Mouse (Mus musculus): ENCODE measurements at regions not wholly inside any gene's neighbourhood (a gene's known extent, or its start where the extent isn't known, plus 50 kb on each side); places are given as distances from the start of the nearest gene placed in this dataset.

- ATAC-seq (ENCODE audit: low FRiP score, low TSS enrichment) (peak; percentile 74), DNase-seq (ENCODE audit: low spot score) (no peak)
- Histone ChIP-seq H3K4me1 (replicated peaks; ENCODE audit: control insufficient read depth, insufficient read depth) (no peaks in the 10 kb centered on the region), H3K4me3 (ENCODE audit: low read depth, low read length) (no peak overlapping the region), H3K36me3 (ENCODE audit: control insufficient read depth, insufficient read depth, low read length) (no peaks in the 10 kb centered on the region), H3K27me3 (ENCODE audit: control insufficient read depth, insufficient read depth, low read length) (no peaks in the 10 kb centered on the region), H3K4me2 (replicated peaks; ENCODE audit: low read depth) (no peak overlapping the region), H3K27ac (replicated peaks) (peak overlapping the region; percentile 53), H3K9ac (ENCODE audit: low read length) (no peak overlapping the region), H3K9me3 (ENCODE audit: control insufficient read depth, low read length) (no peaks in the 10 kb centered on the region)
- whole genome bisulfite sequencing = 32% methylated on average over 3 of the region's 3 CpGs
- no peak for TF ChIP-seq EP300 (optimal IDR thresholded peaks at IDR 0.05)
- no peak for TF ChIP-seq CTCF (IDR thresholded peaks at IDR 0.05; ENCODE audit: low read depth)
Measured at GRCm38 (mm10) chr6:141161626-141162233, 87.3 kb upstream of the Pde3a start.

GRCm38 (mm10) chr6:141167270-141167669, 81.8 kb upstream of the Pde3a start:
- Histone ChIP-seq H3K4me3 (ENCODE audit: low read depth, low read length) (no peak overlapping the region), H3K9ac (ENCODE audit: low read length) (no peak overlapping the region), H3K27ac (replicated peaks) (no peak overlapping the region), H3K9me3 (ENCODE audit: control insufficient read depth, low read length) (no peaks in the 10 kb centered on the region), H3K36me3 (ENCODE audit: control insufficient read depth, insufficient read depth, low read length) (no peaks in the 10 kb centered on the region), H3K27me3 (ENCODE audit: control insufficient read depth, insufficient read depth, low read length) (no peaks in the 10 kb centered on the region), H3K4me1 (replicated peaks; ENCODE audit: control insufficient read depth, insufficient read depth) (no peaks in the 10 kb centered on the region), H3K4me2 (replicated peaks; ENCODE audit: low read depth) (no peak overlapping the region)
- DNase-seq (ENCODE audit: low spot score) = no peak
- no peak for ATAC-seq (ENCODE audit: low FRiP score, low TSS enrichment)
- WGBS = 30% methylated on average over 3 of the region's 3 CpGs
- TF ChIP-seq EP300 (optimal IDR thresholded peaks at IDR 0.05) (no peak), CTCF (IDR thresholded peaks at IDR 0.05; ENCODE audit: low read depth) (no peak)

- Histone ChIP-seq H3K4me3 (ENCODE audit: low read depth, low read length) (no peak overlapping the region), H3K36me3 (ENCODE audit: control insufficient read depth, insufficient read depth, low read length) (no peaks in the 10 kb centered on the region), H3K4me1 (replicated peaks; ENCODE audit: control insufficient read depth, insufficient read depth) (no peaks in the 10 kb centered on the region), H3K4me2 (replicated peaks; ENCODE audit: low read depth) (no peak overlapping the region), H3K27ac (replicated peaks) (no peak overlapping the region), H3K9me3 (ENCODE audit: control insufficient read depth, low read length) (no peaks in the 10 kb centered on the region), H3K9ac (ENCODE audit: low read length) (no peak overlapping the region), H3K27me3 (ENCODE audit: control insufficient read depth, insufficient read depth, low read length) (no peaks in the 10 kb centered on the region)
- DNase-seq (ENCODE audit: low spot score) (no peak), ATAC-seq (ENCODE audit: low FRiP score, low TSS enrichment) (no peak)
- WGBS = 15% methylated on average over 3 of the region's 3 CpGs
- TF ChIP-seq CTCF (IDR thresholded peaks at IDR 0.05; ENCODE audit: low read depth) = no peak
- no peak for TF ChIP-seq EP300 (optimal IDR thresholded peaks at IDR 0.05)
Measured at GRCm38 (mm10) chr6:141168356-141168755, 80.7 kb upstream of the Pde3a start.

- Histone ChIP-seq H3K4me3 (ENCODE audit: low read depth, low read length) (no peak overlapping the region), H3K4me1 (replicated peaks; ENCODE audit: control insufficient read depth, insufficient read depth) (no peaks in the 10 kb centered on the region), H3K4me2 (replicated peaks; ENCODE audit: low read depth) (no peak overlapping the region), H3K27me3 (ENCODE audit: control insufficient read depth, insufficient read depth, low read length) (no peaks in the 10 kb centered on the region), H3K9me3 (ENCODE audit: control insufficient read depth, low read length) (no peaks in the 10 kb centered on the region), H3K36me3 (ENCODE audit: control insufficient read depth, insufficient read depth, low read length) (no peaks in the 10 kb centered on the region), H3K9ac (ENCODE audit: low read length) (no peak overlapping the region), H3K27ac (replicated peaks) (no peak overlapping the region)
- no peak for DNase-seq (ENCODE audit: low spot score)
- TF ChIP-seq EP300 (optimal IDR thresholded peaks at IDR 0.05) = no peak
- TF ChIP-seq CTCF (IDR thresholded peaks at IDR 0.05; ENCODE audit: low read depth) = no peak
- 71% methylated on average over 1 of the region's 1 CpGs for WGBS
- ATAC-seq (ENCODE audit: low FRiP score, low TSS enrichment) = no peak
Measured at GRCm38 (mm10) chr6:141183782-141184181, 65.3 kb upstream of the Pde3a start.

GRCm38 (mm10) chr6:141188036-141188435, 61.0 kb upstream of the Pde3a start:
- Histone ChIP-seq H3K4me1 (replicated peaks; ENCODE audit: control insufficient read depth, insufficient read depth) (no peaks in the 10 kb centered on the region), H3K9ac (ENCODE audit: low read length) (no peak overlapping the region), H3K27me3 (ENCODE audit: control insufficient read depth, insufficient read depth, low read length) (no peaks in the 10 kb centered on the region), H3K27ac (replicated peaks) (no peak overlapping the region), H3K4me2 (replicated peaks; ENCODE audit: low read depth) (no peak overlapping the region), H3K4me3 (ENCODE audit: low read depth, low read length) (no peak overlapping the region), H3K9me3 (ENCODE audit: control insufficient read depth, low read length) (no peaks in the 10 kb centered on the region), H3K36me3 (ENCODE audit: control insufficient read depth, insufficient read depth, low read length) (no peaks in the 10 kb centered on the region)
- ATAC-seq (ENCODE audit: low FRiP score, low TSS enrichment) (no peak), DNase-seq (ENCODE audit: low spot score) (no peak)
- TF ChIP-seq EP300 (optimal IDR thresholded peaks at IDR 0.05) (no peak), CTCF (IDR thresholded peaks at IDR 0.05; ENCODE audit: low read depth) (no peak)
- 7% methylated on average over 3 of the region's 3 CpGs for WGBS

GRCm38 (mm10) chr6:141189093-141189492, 60.0 kb upstream of the Pde3a start:
- no peaks in the 10 kb centered on the region for H3K27me3 ChIP-seq (ENCODE audit: control insufficient read depth, insufficient read depth, low read length)
- H3K27ac ChIP-seq (replicated peaks) = no peak overlapping the region
- WGBS = 82% methylated on average over 5 of the region's 5 CpGs
- H3K4me1 ChIP-seq (replicated peaks; ENCODE audit: control insufficient read depth, insufficient read depth) = no peaks in the 10 kb centered on the region
- TF ChIP-seq EP300 (optimal IDR thresholded peaks at IDR 0.05) (no peak), CTCF (IDR thresholded peaks at IDR 0.05; ENCODE audit: low read depth) (no peak)
- no peak overlapping the region for H3K4me3 ChIP-seq (ENCODE audit: low read depth, low read length)
- no peaks in the 10 kb centered on the region for H3K9me3 ChIP-seq (ENCODE audit: control insufficient read depth, low read length)
- H3K36me3 ChIP-seq (ENCODE audit: control insufficient read depth, insufficient read depth, low read length) = no peaks in the 10 kb centered on the region
- H3K4me2 ChIP-seq (replicated peaks; ENCODE audit: low read depth) = no peak overlapping the region
- no peak for DNase-seq (ENCODE audit: low spot score)
- ATAC-seq (ENCODE audit: low FRiP score, low TSS enrichment) = no peak
- H3K9ac ChIP-seq (ENCODE audit: low read length) = no peak overlapping the region

Measured in stomach, postnatal 0 days (tissue).